ENCODE assay signal across 20 mouse cellular contexts in genomic region chr1:33749109-33749508, GRCm38 (mm10). TPM values are rescaled to one million over a fixed set of nuclear protein-coding genes. Genes with fewer than 3 reads are reported as not detected.
"Had no signal": no experiment of that assay in that cellular context is flagged by ENCODE, and none has a peak within 500 bp of the region (broad histone marks: within the 10 kb centered on the region; RNA-seq: fewer than 3 reads in every experiment).

No protein-coding gene starts in this region.

- H3K27me3 ChIP-seq: limb, embryonic 13.5 days; neural tube, embryonic 13.5 days; stomach, embryonic 15.5 days had no signal

- H3K36me3 ChIP-seq: neural tube, embryonic 13.5 days had no signal

- DNase-seq: kidney, adult 18-20 months; kidney, adult 9 months; kidney, postnatal 10 days; kidney, postnatal 4 days; lung, adult 2 months; lung, postnatal 14 days; lung, postnatal 4 days; midbrain, embryonic 14.5 days; retina, postnatal 1 day; right cerebral cortex, postnatal 25 days; spleen, adult 18-20 months; thymus, adult 2 months; thymus, postnatal 14 days; thymus, postnatal 4 days had no signal

- H3K4me3 ChIP-seq: limb, embryonic 10.5 days; limb, embryonic 13.5 days; myocyte; neural tube, embryonic 13.5 days; stomach, embryonic 15.5 days had no signal

- H3K27ac ChIP-seq: limb, embryonic 10.5 days; limb, embryonic 13.5 days; neural tube, embryonic 13.5 days; stomach, embryonic 15.5 days had no signal

- H3K9ac ChIP-seq: limb, embryonic 13.5 days; neural tube, embryonic 13.5 days; stomach, embryonic 15.5 days had no signal

- H3K4me1 ChIP-seq: limb, embryonic 10.5 days; neural tube, embryonic 13.5 days; stomach, embryonic 15.5 days had no signal

RNA-seq across cellular contexts. Expression of gene Bag2, which starts 8.5 kb away (rescaled TPM):
- total RNA-seq: neutrophil, adult 5-6 weeks had no signal
